Mouse (Mus musculus) retina, embryonic 14.5 days (tissue): Measurements from ENCODE around the gene Lingo2.

Source experiments
- DNase-seq: peaks from one replicate; pipeline ENCODE4 v3.0.0-alpha.2; 2015; ENCODE audit warnings: low spot score

Gene Lingo2

GRCm38 (mm10) chr4:36540664-36541360 lies 410.7 kb downstream of the Lingo2 start:
- DNase-seq, result no peak

GRCm38 (mm10) chr4:36533895-36534294 lies 417.7 kb downstream of the Lingo2 start:
- no peak for DNase-seq

GRCm38 (mm10) chr4:36490255-36490654 lies 461.3 kb downstream of the Lingo2 start:
- no peak for DNase-seq

GRCm38 (mm10) chr4:36435211-36435610 lies 516.3 kb downstream of the Lingo2 start:
- DNase-seq, result no peak

GRCm38 (mm10) chr4:36426192-36426591 lies 525.4 kb downstream of the Lingo2 start:
- DNase-seq, result no peak

GRCm38 (mm10) chr4:36407350-36407749 lies 544.2 kb downstream of the Lingo2 start:
- no peak for DNase-seq

GRCm38 (mm10) chr4:36368925-36369324 lies 582.6 kb downstream of the Lingo2 start:
- DNase-seq, result no peak

- no peak for DNase-seq
Measured at GRCm38 (mm10) chr4:36354401-36354800, 597.1 kb downstream of the Lingo2 start.

GRCm38 (mm10) chr4:36331741-36332140 lies 619.8 kb downstream of the Lingo2 start:
- DNase-seq, result no peak

GRCm38 (mm10) chr4:36325603-36326002 lies 625.9 kb downstream of the Lingo2 start:
- DNase-seq, result no peak

- DNase-seq, result no peak
Measured at GRCm38 (mm10) chr4:36313067-36313466, 638.5 kb downstream of the Lingo2 start.

GRCm38 (mm10) chr4:36311431-36311830 lies 640.1 kb downstream of the Lingo2 start:
- DNase-seq, result no peak

GRCm38 (mm10) chr4:36305228-36305627 lies 646.3 kb downstream of the Lingo2 start:
- no peak for DNase-seq

GRCm38 (mm10) chr4:36289701-36290053 lies 661.9 kb downstream of the Lingo2 start:
- DNase-seq, result no peak

- DNase-seq, result peak; percentile 83
Measured at GRCm38 (mm10) chr4:36288813-36289700, 662.5 kb downstream of the Lingo2 start.

- DNase-seq, result no peak
Measured at GRCm38 (mm10) chr4:36262436-36263169, 688.9 kb downstream of the Lingo2 start.

GRCm38 (mm10) chr4:36186231-36186922 lies 765.2 kb downstream of the Lingo2 start:
- no peak for DNase-seq

GRCm38 (mm10) chr4:36183643-36184042 lies 767.9 kb downstream of the Lingo2 start:
- DNase-seq, result no peak

- no peak for DNase-seq
Measured at GRCm38 (mm10) chr4:36170099-36170498, 781.4 kb downstream of the Lingo2 start.

- no peak for DNase-seq
Measured at GRCm38 (mm10) chr4:36131341-36131740, 820.2 kb downstream of the Lingo2 start.

GRCm38 (mm10) chr4:36095482-36095881 lies 856.1 kb downstream of the Lingo2 start:
- no peak for DNase-seq
